Mouse (Mus musculus): ENCODE data around the gene Litaf. TPM values are rescaled to one million over a fixed set of nuclear protein-coding genes. Genes with fewer than 3 reads are reported as not detected.
A peak's percentile ranks its signal among the peaks of the same experiment; 100 is the strongest.

Litaf gene
- polyA plus RNA-seq, 1 experiment from 2014 or later = 34.8 TPM

- no peak for ATAC-seq
- no peaks in the 10 kb centered on the region for H3K9me3 ChIP-seq (replicated peaks)
- 53% methylated on average over 4 of the region's 4 CpGs for WGBS (ENCODE audit: insufficient replicate concordance)
- no peaks in the 10 kb centered on the region for H3K27me3 ChIP-seq (replicated peaks)
- no peak overlapping the region for H3K9ac ChIP-seq
- H3K27ac ChIP-seq = no peak overlapping the region
- H3K4me2 ChIP-seq = no peak overlapping the region
- peaks cover 36% of the 10 kb centered on the region for H3K4me1 ChIP-seq
- H3K4me3 ChIP-seq = no peak overlapping the region
- H3K36me3 ChIP-seq = no peaks in the 10 kb centered on the region
Measured at GRCm38 (mm10) chr16:10996576-10996975, 69.4 kb downstream of the Litaf start.

GRCm38 (mm10) chr16:10993032-10993744, 72.8 kb downstream of the Litaf start:
- no peaks in the 10 kb centered on the region for H3K36me3 ChIP-seq
- peak overlapping the region; percentile 77 for H3K27ac ChIP-seq
- peak overlapping the region; percentile 79 for H3K4me3 ChIP-seq
- H3K4me2 ChIP-seq = peak overlapping the region; percentile 99
- H3K4me1 ChIP-seq = peaks cover 37% of the 10 kb centered on the region
- 9% methylated on average over 35 of the region's 35 CpGs for WGBS (ENCODE audit: insufficient replicate concordance)
- peak overlapping the region; percentile 85 for H3K9ac ChIP-seq
- H3K27me3 ChIP-seq (replicated peaks) = no peaks in the 10 kb centered on the region
- no peaks in the 10 kb centered on the region for H3K9me3 ChIP-seq (replicated peaks)
- peak; percentile 96 for ATAC-seq

GRCm38 (mm10) chr16:10992090-10993031, 73.6 kb downstream of the Litaf start:
- H3K9ac ChIP-seq = peak overlapping the region; percentile 85
- peaks cover 42% of the 10 kb centered on the region for H3K4me1 ChIP-seq
- H3K27me3 ChIP-seq (replicated peaks) = no peaks in the 10 kb centered on the region
- H3K4me3 ChIP-seq = peak overlapping the region; percentile 79
- peak overlapping the region; percentile 77 for H3K27ac ChIP-seq
- no peaks in the 10 kb centered on the region for H3K9me3 ChIP-seq (replicated peaks)
- ATAC-seq = peak; percentile 42
- peak overlapping the region; percentile 99 for H3K4me2 ChIP-seq
- H3K36me3 ChIP-seq = no peaks in the 10 kb centered on the region
- under 1% methylated on average over 52 of the region's 52 CpGs for WGBS (ENCODE audit: insufficient replicate concordance)

GRCm38 (mm10) chr16:10991737-10992089, 74.2 kb downstream of the Litaf start:
- Histone ChIP-seq H3K27me3 (replicated peaks) (no peaks in the 10 kb centered on the region), H3K4me1 (peaks cover 42% of the 10 kb centered on the region), H3K9ac (peak overlapping the region; percentile 85), H3K4me3 (peak overlapping the region; percentile 79), H3K9me3 (replicated peaks) (no peaks in the 10 kb centered on the region), H3K36me3 (no peaks in the 10 kb centered on the region), H3K4me2 (peak overlapping the region; percentile 99), H3K27ac (peak overlapping the region; percentile 77; the same call in 1 of the 2 replicates)
- 28% methylated on average over 5 of the region's 5 CpGs for WGBS (ENCODE audit: insufficient replicate concordance)
- no peak for ATAC-seq

- WGBS (ENCODE audit: insufficient replicate concordance) = 74% methylated on average over 4 of the region's 4 CpGs
- ATAC-seq = no peak
- Histone ChIP-seq H3K4me1 (peaks cover 42% of the 10 kb centered on the region), H3K36me3 (no peaks in the 10 kb centered on the region), H3K4me3 (no peak overlapping the region), H3K9me3 (replicated peaks) (no peaks in the 10 kb centered on the region), H3K27ac (no peak overlapping the region), H3K9ac (no peak overlapping the region), H3K27me3 (replicated peaks) (no peaks in the 10 kb centered on the region), H3K4me2 (peak overlapping the region; percentile 99; the same call in 1 of the 2 replicates)
Measured at GRCm38 (mm10) chr16:10990763-10991162, 75.2 kb downstream of the Litaf start.

- 63% methylated on average over 4 of the region's 4 CpGs for WGBS (ENCODE audit: insufficient replicate concordance)
- Histone ChIP-seq H3K27ac (no peak overlapping the region), H3K36me3 (no peaks in the 10 kb centered on the region), H3K27me3 (replicated peaks) (no peaks in the 10 kb centered on the region), H3K9me3 (replicated peaks) (no peaks in the 10 kb centered on the region), H3K4me2 (no peak overlapping the region), H3K9ac (no peak overlapping the region), H3K4me1 (peaks cover 48% of the 10 kb centered on the region), H3K4me3 (no peak overlapping the region)
- no peak for ATAC-seq
Measured at GRCm38 (mm10) chr16:10989896-10990295, 76.1 kb downstream of the Litaf start.

GRCm38 (mm10) chr16:10989361-10989760, 76.6 kb downstream of the Litaf start:
- H3K4me1 ChIP-seq = peaks cover 53% of the 10 kb centered on the region
- no peaks in the 10 kb centered on the region for H3K9me3 ChIP-seq (replicated peaks)
- no peaks in the 10 kb centered on the region for H3K36me3 ChIP-seq
- no peak overlapping the region for H3K4me3 ChIP-seq
- 80% methylated on average over 6 of the region's 6 CpGs for WGBS (ENCODE audit: insufficient replicate concordance)
- H3K4me2 ChIP-seq = no peak overlapping the region
- no peak overlapping the region for H3K27ac ChIP-seq
- H3K9ac ChIP-seq = no peak overlapping the region
- H3K27me3 ChIP-seq (replicated peaks) = no peaks in the 10 kb centered on the region
- no peak for ATAC-seq

GRCm38 (mm10) chr16:10988261-10988660, 77.7 kb downstream of the Litaf start:
- no peak overlapping the region for H3K9ac ChIP-seq
- H3K9me3 ChIP-seq (replicated peaks) = no peaks in the 10 kb centered on the region
- no peaks in the 10 kb centered on the region for H3K27me3 ChIP-seq (replicated peaks)
- H3K4me2 ChIP-seq = no peak overlapping the region
- peaks cover 52% of the 10 kb centered on the region for H3K4me1 ChIP-seq
- H3K4me3 ChIP-seq = no peak overlapping the region
- H3K27ac ChIP-seq = no peak overlapping the region
- 76% methylated on average over 9 of the region's 9 CpGs for WGBS (ENCODE audit: insufficient replicate concordance)
- no peak for ATAC-seq
- no peaks in the 10 kb centered on the region for H3K36me3 ChIP-seq

- H3K36me3 ChIP-seq = no peaks in the 10 kb centered on the region
- no peaks in the 10 kb centered on the region for H3K27me3 ChIP-seq (replicated peaks)
- H3K27ac ChIP-seq = no peak overlapping the region
- peaks cover 48% of the 10 kb centered on the region for H3K4me1 ChIP-seq
- no peak overlapping the region for H3K9ac ChIP-seq
- H3K4me2 ChIP-seq = no peak overlapping the region
- H3K4me3 ChIP-seq = no peak overlapping the region
- H3K9me3 ChIP-seq (replicated peaks) = no peaks in the 10 kb centered on the region
- 49% methylated on average over 5 of the region's 5 CpGs for WGBS (ENCODE audit: insufficient replicate concordance)
- ATAC-seq = no peak
Measured at GRCm38 (mm10) chr16:10984534-10984933, 81.4 kb downstream of the Litaf start.

- no peaks in the 10 kb centered on the region for H3K27me3 ChIP-seq (replicated peaks)
- H3K27ac ChIP-seq = no peak overlapping the region
- no peaks in the 10 kb centered on the region for H3K9me3 ChIP-seq (replicated peaks)
- H3K4me2 ChIP-seq = no peak overlapping the region
- WGBS (ENCODE audit: insufficient replicate concordance) = 60% methylated on average over 7 of the region's 7 CpGs
- no peak overlapping the region for H3K4me3 ChIP-seq
- H3K9ac ChIP-seq = no peak overlapping the region
- ATAC-seq = no peak
- H3K36me3 ChIP-seq = no peaks in the 10 kb centered on the region
- peaks cover 67% of the 10 kb centered on the region for H3K4me1 ChIP-seq
Measured at GRCm38 (mm10) chr16:10981493-10982070, 84.4 kb downstream of the Litaf start.

GRCm38 (mm10) chr16:10979064-10979803, 86.7 kb downstream of the Litaf start:
- Histone ChIP-seq H3K9me3 (replicated peaks) (no peaks in the 10 kb centered on the region), H3K4me2 (no peak overlapping the region), H3K27ac (no peak overlapping the region), H3K36me3 (no peaks in the 10 kb centered on the region), H3K9ac (no peak overlapping the region), H3K4me3 (no peak overlapping the region), H3K4me1 (peaks cover 60% of the 10 kb centered on the region), H3K27me3 (replicated peaks) (no peaks in the 10 kb centered on the region)
- WGBS (ENCODE audit: insufficient replicate concordance) = 72% methylated on average over 11 of the region's 11 CpGs
- no peak for ATAC-seq

Data from liver, embryonic 12.5 days (tissue).